In genomic region chr11:51811230-51811629, GRCm38 (mm10) we compare ENCODE assay signal across 13 mouse cellular contexts. TPM values are rescaled to one million over a fixed set of nuclear protein-coding genes. Genes with fewer than 3 reads are reported as not detected.
A peak's percentile ranks its signal among the peaks of the same experiment; 100 is the strongest.
DNase-seq lines count a peak whose midpoint lies in the region; TF ChIP-seq lines count a peak whose summit lies in the region.
"Had no signal": no experiment of that assay in that cellular context is flagged by ENCODE, and none has a peak within 500 bp of the region (broad histone marks: within the 10 kb centered on the region; RNA-seq: fewer than 3 reads in every experiment).

No protein-coding gene starts in this region.

- TF ChIP-seq POLR2A in lung, adult 2 months (IDR thresholded peaks at IDR 0.05; ENCODE audit: borderline replicate concordance, extremely low read depth, low read depth, low read length), result no peak
- TF ChIP-seq POLR2A in CH12.LX (IDR thresholded peaks at IDR 0.05; ENCODE audit: low read depth, low read length), result no peak
- no peak for TF ChIP-seq POLR2A in cortical plate, adult 2 months (IDR thresholded peaks at IDR 0.05; ENCODE audit: extremely low read depth, insufficient read depth, low read length)

- H3K4me1 ChIP-seq in lung, adult 2 months (ENCODE audit: control insufficient read depth, insufficient read depth, low read length), result no peaks in the 10 kb centered on the region
- peaks cover 0 to 10% of the 10 kb centered on the region in 2 experiments; a peak in 2 of 4 replicates for H3K4me1 ChIP-seq in CH12.LX (ENCODE audit: control insufficient read depth in 1 of 2, insufficient read depth in 2 of 2)
- no peaks in the 10 kb centered on the region for H3K4me1 ChIP-seq in cortical plate, adult 2 months (ENCODE audit: control insufficient read depth, insufficient read depth, low read length)

- no peak overlapping the region for H3K27ac ChIP-seq in gastrocnemius, adult 2 months
- H3K27ac ChIP-seq in CH12.LX (ENCODE audit: insufficient read depth, low read depth), result no peak overlapping the region
- H3K27ac ChIP-seq in cortical plate, adult 2 months (ENCODE audit: insufficient read depth, low read length), result no peak overlapping the region
- H3K27ac ChIP-seq: hindbrain, embryonic 10.5 days had no signal

- TF ChIP-seq RAD21 in CH12.LX (IDR thresholded peaks at IDR 0.05; ENCODE audit: low read depth, low read length), result peak; percentile 47

- H3K4me3 ChIP-seq in gastrocnemius, adult 2 months, result no peak overlapping the region
- H3K4me3 ChIP-seq in lung, adult 2 months (replicated peaks; ENCODE audit: extremely low read depth, low read depth, low read length), result no peak overlapping the region
- H3K4me3 ChIP-seq in CH12.LX (replicated peaks in 1 of 3; ENCODE audit: low read depth in 2 of 3, low read length in 2 of 3, poor library complexity in 1 of 3), result no peak overlapping the region
- H3K4me3 ChIP-seq in cortical plate, adult 2 months (ENCODE audit: insufficient read depth, low read length), result no peak overlapping the region
- H3K4me3 ChIP-seq: erythroblast, embryonic 14.5 days; hindbrain, embryonic 10.5 days; megakaryocyte, embryonic 14.5 days had no signal

- TF ChIP-seq EP300 in CH12.LX (IDR thresholded peaks at IDR 0.05; ENCODE audit: low read length), result no peak

- intact Hi-C loops in gastrocnemius, adult 2 months (cut with DNase I), result loop anchor here (10.0 kb wide), 1 partner anchor 294 kb away; no protein-coding TSS in a partner anchor

- H3K4me2 ChIP-seq in CH12.LX (ENCODE audit: insufficient read depth, low read depth, poor library complexity, severe bottlenecking), result no peak overlapping the region

- in situ Hi-C loops in CH12.LX (cut with MboI; ENCODE audit: low pct_ligation_motif_present, low pct_unique_long_range_greater_than_20kb, low sequenced_read_pairs), result no loop called here

- DNase-seq in gastrocnemius, adult 2 months, result no peak
- no peak for DNase-seq in gastrocnemius, postnatal 10 days
- no peak for DNase-seq in lung, adult 2 months
- no peak for DNase-seq in lung, adult 18-20 months
- no peak for DNase-seq in CH12.LX (ENCODE audit: extremely low read depth)
- no peak for DNase-seq in spleen, postnatal 10 days (ENCODE audit: low spot score in 2 of 2)
- DNase-seq in neural tube, embryonic 10.5 days (ENCODE audit: extremely low spot score, low spot score), result no peak
- DNase-seq: kidney, adult 8-10 months; right cerebral cortex, postnatal 4 days had no signal

- peak; percentile 52 for TF ChIP-seq CTCF in gastrocnemius, adult 2 months (IDR thresholded peaks at IDR 0.05)
- peak; percentile 32; the same call in 1 of the 2 replicates for TF ChIP-seq CTCF in lung, adult 2 months (IDR thresholded peaks at IDR 0.05; ENCODE audit: insufficient read depth, low read length)
- TF ChIP-seq CTCF in CH12.LX (conservative IDR thresholded peaks at IDR 0.05 in 1 of 2, IDR thresholded peaks at IDR 0.05 in 1 of 2; ENCODE audit: low read depth in 2 of 2, low read length in 2 of 2), result peak; percentile 17 to 59; a peak in 2 of 4 replicates
- peak; percentile 30; the same call in 1 of the 2 replicates for TF ChIP-seq CTCF in cortical plate, adult 2 months (IDR thresholded peaks at IDR 0.05; ENCODE audit: extremely low read depth, insufficient read depth, low read length)

- WGBS in lung, adult 2 months, result 88% methylated on average over 4 of the region's 4 CpGs

- H3K9ac ChIP-seq in CH12.LX (ENCODE audit: insufficient read depth, low read depth), result no peak overlapping the region

- dilution Hi-C loops in CH12.LX (cut with MboI; ENCODE audit: extremely low pct_ligation_motif_present, extremely low pct_unique_long_range_greater_than_20kb, low sequenced_read_pairs), result no loop called here

- H3K9me3 ChIP-seq in CH12.LX (replicated peaks; ENCODE audit: low read length), result peaks cover 39% of the 10 kb centered on the region
- H3K9me3 ChIP-seq: hindbrain, embryonic 10.5 days; megakaryocyte, embryonic 14.5 days had no signal

- peaks cover 41 to 43% of the 10 kb centered on the region in 2 experiments for H3K36me3 ChIP-seq in CH12.LX (replicated peaks in 1 of 2; ENCODE audit: control insufficient read depth in 1 of 2, insufficient read depth in 1 of 2, low read length in 1 of 2)
- H3K36me3 ChIP-seq: hindbrain, embryonic 10.5 days had no signal

- peaks cover 8% of the 10 kb centered on the region; the same call in 1 of the 2 replicates for H3K79me2 ChIP-seq in CH12.LX (replicated peaks; ENCODE audit: control insufficient read depth, extremely low read depth, insufficient read depth, poor library complexity, severe bottlenecking)

- H3K27me3 ChIP-seq in CH12.LX (replicated peaks), result no peaks in the 10 kb centered on the region
- H3K27me3 ChIP-seq: megakaryocyte, embryonic 14.5 days had no signal

TF ChIP-seq in CH12.LX, 34 proteins besides CTCF, POLR2A, EP300 and RAD21:
- peak; percentile 41; the same call in 1 of the 2 replicates for TF ChIP-seq SMC3 (IDR thresholded peaks at IDR 0.05; ENCODE audit: low read depth, low read length)
- no peak for TF ChIP-seq TCF12 (IDR thresholded peaks at IDR 0.05; ENCODE audit: low read depth, low read length)

RNA-seq across cellular contexts. Expression of gene Jade2, which starts 46.2 kb away (rescaled TPM):
- total RNA-seq in gastrocnemius, adult 2 months (2021), result 1 to 10 TPM; 7.8 to 7.9 TPM
- total RNA-seq in gastrocnemius, postnatal 10 days (2021), result 1 to 10 TPM; 2.3 to 2.6 TPM
- polyA plus RNA-seq in lung, adult 2 months (2012; rRNA removed), result 23.6 and 33.3 TPM in 2 replicates
- total RNA-seq in CH12.LX (2012; rRNA removed) (51.4 and 58.2 TPM in 2 replicates), CH12.LX (2014; rRNA removed) (21.9 and 25.6 TPM in 2 replicates)
- polyA plus RNA-seq in CH12.LX (2012; ENCODE audit: insufficient read length, low read depth), result 50.3 and 60.1 TPM in 2 replicates
- polyA plus RNA-seq in cortical plate, adult 2 months (2012; rRNA removed), result 24.2 and 24.5 TPM in 2 replicates

RNA-seq across cellular contexts. Expression of gene Sar1b, which starts 47.7 kb away (rescaled TPM):
- 100 to 1,000 TPM; 439 to 509 TPM for total RNA-seq in gastrocnemius, adult 2 months (2021)
- total RNA-seq in gastrocnemius, postnatal 10 days (2021), result 100 to 1,000 TPM; 119 to 133 TPM
- polyA plus RNA-seq in lung, adult 2 months (2012; rRNA removed), result 13.1 and 24.9 TPM in 2 replicates
- total RNA-seq in CH12.LX (2012; rRNA removed) (79.3 and 91.9 TPM in 2 replicates), CH12.LX (2014; rRNA removed) (258 and 264 TPM in 2 replicates)
- polyA plus RNA-seq in CH12.LX (2012; ENCODE audit: insufficient read length, low read depth), result 129 and 171 TPM in 2 replicates
- polyA plus RNA-seq in cortical plate, adult 2 months (2012; rRNA removed), result 97.2 and 100 TPM in 2 replicates

RNA-seq across cellular contexts. Expression of gene Sec24a, which starts 47.8 kb away (rescaled TPM):
- 10 to 100 TPM; 41.1 to 56.0 TPM for total RNA-seq in gastrocnemius, adult 2 months (2021)
- 10 to 100 TPM; 21.7 to 24.0 TPM for total RNA-seq in gastrocnemius, postnatal 10 days (2021)
- 11.9 and 12.9 TPM in 2 replicates for polyA plus RNA-seq in lung, adult 2 months (2012; rRNA removed)
- total RNA-seq in CH12.LX (2012; rRNA removed) (6.3 and 7.2 TPM in 2 replicates), CH12.LX (2014; rRNA removed) (4.6 and 5.5 TPM in 2 replicates)
- polyA plus RNA-seq in CH12.LX (2012; ENCODE audit: insufficient read length, low read depth), result 12.0 and 16.8 TPM in 2 replicates
- 9.3 and 9.4 TPM in 2 replicates for polyA plus RNA-seq in cortical plate, adult 2 months (2012; rRNA removed)
